Mouse (Mus musculus): Measurements from ENCODE around the gene Alb.

Gene Alb

GRCm38 (mm10) chr5:90492440-90492839 lies 31.7 kb downstream of the Alb start:
- DNase-seq (ENCODE audit: low read depth, low spot score): no peak

- no peak for DNase-seq (ENCODE audit: low read depth, low spot score)
These were observed 33.6 kb downstream of the Alb start for GRCm38 (mm10) chr5:90494308-90494707.

- peak; percentile 60 for DNase-seq (ENCODE audit: low read depth, low spot score)
These were observed 38.8 kb downstream of the Alb start for GRCm38 (mm10) chr5:90499509-90499908.

- peak; percentile 71 for DNase-seq (ENCODE audit: low read depth, low spot score)
These were observed 40.0 kb downstream of the Alb start for GRCm38 (mm10) chr5:90500714-90501113.

GRCm38 (mm10) chr5:90501752-90502151 lies 41.1 kb downstream of the Alb start:
- no peak for DNase-seq (ENCODE audit: low read depth, low spot score)

GRCm38 (mm10) chr5:90504742-90505141 lies 44.0 kb downstream of the Alb start:
- no peak for DNase-seq (ENCODE audit: low read depth, low spot score)

- no peak for DNase-seq (ENCODE audit: low read depth, low spot score)
These were observed 45.8 kb downstream of the Alb start for GRCm38 (mm10) chr5:90506507-90506906.

- DNase-seq (ENCODE audit: low read depth, low spot score): no peak
These were observed 46.8 kb downstream of the Alb start for GRCm38 (mm10) chr5:90507411-90507949.

GRCm38 (mm10) chr5:90509828-90510592 lies 49.3 kb downstream of the Alb start:
- peak; percentile 6 for DNase-seq (ENCODE audit: low read depth, low spot score)

- DNase-seq (ENCODE audit: low read depth, low spot score): peak; percentile 27
These were observed 51.7 kb downstream of the Alb start for GRCm38 (mm10) chr5:90512288-90512955.

- no peak for DNase-seq (ENCODE audit: low read depth, low spot score)
These were observed 54.9 kb downstream of the Alb start for GRCm38 (mm10) chr5:90515561-90515960.

GRCm38 (mm10) chr5:90518356-90519100 lies 57.8 kb downstream of the Alb start, which contains the start of gene Afm:
Gene Afm (plus strand): TSS chr5:90518932.
- DNase-seq (ENCODE audit: low read depth, low spot score): no peak

Data from brain, adult 2 months (tissue).